Mouse (Mus musculus) brain, embryonic 14.5 days (tissue): ENCODE measurements at regions not wholly inside any gene's neighbourhood (a gene's known extent, or its start where the extent isn't known, plus 50 kb on each side); places are given as distances from the start of the nearest gene placed in this dataset.

Source experiments
- DNase-seq: peaks from one replicate; pipeline ENCODE4 v3.0.0-alpha.2; 2011; ENCODE audit warnings: low read depth
- CTCF ChIP-seq: fragments of 200-500 bp; IDR thresholded peaks from 2 replicates; pipeline ENCODE4 v1.5.1; 2012; ENCODE audit warnings: inconsistent platforms, mild to moderate bottlenecking, moderate library complexity, borderline replicate concordance; ENCODE audit not compliant: insufficient read depth, insufficient read length; ENCODE audit errors: extremely low read depth
- POLR2A ChIP-seq: fragments of 200-500 bp; IDR thresholded peaks from 2 replicates; pipeline ENCODE4 v1.6.1; 2012; ENCODE audit warnings: mild to moderate bottlenecking, inconsistent platforms, borderline replicate concordance; ENCODE audit not compliant: poor library complexity, insufficient read depth, insufficient read length, severe bottlenecking; ENCODE audit errors: extremely low read depth

- TF ChIP-seq CTCF (no peak), POLR2A (no peak)
- DNase-seq: no peak
Observed at GRCm38 (mm10) chr13:28833700-28834065, 119.8 kb downstream of the Sox4 start.

GRCm38 (mm10) chr13:28832855-28833699 lies 120.4 kb downstream of the Sox4 start:
- no peak for DNase-seq
- no peak for TF ChIP-seq POLR2A
- no peak for TF ChIP-seq CTCF

- TF ChIP-seq POLR2A: no peak
- DNase-seq: no peak
Observed at GRCm38 (mm10) chr13:28826284-28826683, 127.2 kb downstream of the Sox4 start.

GRCm38 (mm10) chr13:28823985-28824384 lies 129.5 kb downstream of the Sox4 start:
- TF ChIP-seq CTCF (no peak), POLR2A (no peak)
- DNase-seq: peak; percentile 81

GRCm38 (mm10) chr13:28823311-28823880 lies 130.1 kb downstream of the Sox4 start:
- TF ChIP-seq CTCF: no peak
- no peak for TF ChIP-seq POLR2A
- peak; percentile 70 for DNase-seq

GRCm38 (mm10) chr13:28820868-28821533 lies 132.5 kb downstream of the Sox4 start:
- TF ChIP-seq CTCF: no peak
- TF ChIP-seq POLR2A: no peak
- DNase-seq: no peak

- no peak for DNase-seq
- TF ChIP-seq POLR2A: no peak
- no peak for TF ChIP-seq CTCF
Observed at GRCm38 (mm10) chr13:28814127-28814526, 139.4 kb downstream of the Sox4 start.

GRCm38 (mm10) chr13:28811667-28812575 lies 141.6 kb downstream of the Sox4 start:
- TF ChIP-seq POLR2A: no peak
- TF ChIP-seq CTCF: no peak
- DNase-seq: peak; percentile 85

- TF ChIP-seq CTCF: no peak
- TF ChIP-seq POLR2A: no peak
- peak; percentile 85 for DNase-seq
Observed at GRCm38 (mm10) chr13:28811081-28811439, 142.5 kb downstream of the Sox4 start.

GRCm38 (mm10) chr13:28810326-28811080 lies 143.0 kb downstream of the Sox4 start:
- DNase-seq: peak; percentile 94
- peak; percentile 16; the same call in 1 of the 2 replicates for TF ChIP-seq CTCF
- no peak for TF ChIP-seq POLR2A
